Mouse (Mus musculus) midbrain, embryonic 10.5 days (tissue): ENCODE results near the gene Polr2a. TPM values are rescaled to one million over a fixed set of nuclear protein-coding genes. Genes with fewer than 3 reads are reported as not detected.

Experiments used
- DNase-seq: peaks from one replicate; pipeline ENCODE4 v3.0.0-alpha.2; 2017; ENCODE audit warnings: low spot score
- H3K27ac ChIP-seq: fragments of 300-500 bp; sonication (generic); replicated peaks from 2 replicates; pipeline ENCODE4 v1.5.1; 2016; ENCODE audit warnings: mild to moderate bottlenecking
- H3K27me3 ChIP-seq: fragments of 300-500 bp; sonication (generic); 2 replicates; pipeline ENCODE4 v1.6.1; 2016; ENCODE audit warnings: low read depth, mild to moderate bottlenecking; ENCODE audit not compliant: poor library complexity, severe bottlenecking
- H3K36me3 ChIP-seq: fragments of 300-500 bp; sonication (generic); 2 replicates; pipeline ENCODE4 v1.6.1; 2016; ENCODE audit warnings: mild to moderate bottlenecking, moderate library complexity
- H3K4me1 ChIP-seq: fragments of 300-500 bp; sonication (generic); 2 replicates; pipeline ENCODE4 v1.6.1; 2016
- H3K4me3 ChIP-seq: fragments of 300-500 bp; sonication (generic); 2 replicates; pipeline ENCODE4 v1.5.1; 2016; ENCODE audit warnings: mild to moderate bottlenecking, moderate library complexity
- H3K9me3 ChIP-seq: fragments of 300-500 bp; sonication (generic); replicated peaks from 2 replicates; pipeline ENCODE4 v1.6.1; 2016; ENCODE audit warnings: mild to moderate bottlenecking
- WGBS: fragments of 180-500 bp; shearing (Covaris S2); methylation state at CpG from one replicate; pipeline ENCODE4 v1.1.7; 2016; 5-methylcytosine and 5-hydroxymethylcytosine counted together
- polyA plus RNA-seq: library from polyadenylated mRNA; unstranded; fragments of >200 nt; fragmentation: Nextera tagmentation; extraction: Ambion mirVana; gene quantifications from 2 replicates; pipeline ENCODE4 v1.2.1, GENCODE M21; 2016

Polr2a gene
- polyA plus RNA-seq, 1 experiment from 2014 or later: 25.6 TPM

GRCm38 (mm10) chr11:69720852-69721251, 37.6 kb downstream of the Polr2a start:
- peaks cover 9% of the 10 kb centered on the region for H3K4me1 ChIP-seq
- WGBS: 87% methylated on average over 6 of the region's 6 CpGs
- no peak for DNase-seq
- no peaks in the 10 kb centered on the region for H3K36me3 ChIP-seq
- no peak overlapping the region for H3K4me3 ChIP-seq
- H3K9me3 ChIP-seq: no peaks in the 10 kb centered on the region
- no peaks in the 10 kb centered on the region for H3K27me3 ChIP-seq
- no peak overlapping the region for H3K27ac ChIP-seq

- no peaks in the 10 kb centered on the region for H3K36me3 ChIP-seq
- WGBS: 70% methylated on average over 6 of the region's 6 CpGs
- no peaks in the 10 kb centered on the region for H3K9me3 ChIP-seq
- peaks cover 18% of the 10 kb centered on the region for H3K4me1 ChIP-seq
- DNase-seq: no peak
- no peak overlapping the region for H3K27ac ChIP-seq
- H3K4me3 ChIP-seq: no peak overlapping the region
- H3K27me3 ChIP-seq: no peaks in the 10 kb centered on the region
Observed at GRCm38 (mm10) chr11:69719423-69719822, 39.0 kb downstream of the Polr2a start.

GRCm38 (mm10) chr11:69718661-69719060, 39.8 kb downstream of the Polr2a start:
- H3K27ac ChIP-seq: no peak overlapping the region; the same call in 1 of the 2 replicates
- WGBS: 47% methylated on average over 15 of the region's 15 CpGs
- H3K4me1 ChIP-seq: peaks cover 19% of the 10 kb centered on the region
- H3K4me3 ChIP-seq: no peak overlapping the region
- H3K27me3 ChIP-seq: no peaks in the 10 kb centered on the region
- H3K9me3 ChIP-seq: no peaks in the 10 kb centered on the region
- H3K36me3 ChIP-seq: no peaks in the 10 kb centered on the region
- peak; percentile 32 for DNase-seq

GRCm38 (mm10) chr11:69716953-69717352, 41.5 kb downstream of the Polr2a start:
- H3K9me3 ChIP-seq: no peaks in the 10 kb centered on the region
- no peak for DNase-seq
- no peak overlapping the region for H3K27ac ChIP-seq
- H3K36me3 ChIP-seq: no peaks in the 10 kb centered on the region
- H3K4me1 ChIP-seq: peaks cover 19% of the 10 kb centered on the region
- 64% methylated on average over 4 of the region's 4 CpGs for WGBS
- H3K27me3 ChIP-seq: no peaks in the 10 kb centered on the region
- H3K4me3 ChIP-seq: no peak overlapping the region

- H3K27ac ChIP-seq: no peak overlapping the region
- H3K4me1 ChIP-seq: peaks cover 19% of the 10 kb centered on the region
- no peaks in the 10 kb centered on the region for H3K9me3 ChIP-seq
- 39% methylated on average over 5 of the region's 5 CpGs for WGBS
- no peaks in the 10 kb centered on the region for H3K36me3 ChIP-seq
- H3K4me3 ChIP-seq: no peak overlapping the region
- no peak for DNase-seq
- H3K27me3 ChIP-seq: no peaks in the 10 kb centered on the region
Observed at GRCm38 (mm10) chr11:69715929-69716328, 42.5 kb downstream of the Polr2a start.

- DNase-seq: no peak
- Histone ChIP-seq H3K27ac (no peak overlapping the region), H3K4me1 (peaks cover 19% of the 10 kb centered on the region), H3K9me3 (no peaks in the 10 kb centered on the region), H3K36me3 (no peaks in the 10 kb centered on the region), H3K4me3 (no peak overlapping the region), H3K27me3 (no peaks in the 10 kb centered on the region)
- 58% methylated on average over 9 of the region's 9 CpGs for WGBS
Observed at GRCm38 (mm10) chr11:69715482-69715881, 43.0 kb downstream of the Polr2a start.

- H3K4me1 ChIP-seq: peaks cover 23% of the 10 kb centered on the region
- no peak for DNase-seq
- H3K27me3 ChIP-seq: no peaks in the 10 kb centered on the region
- H3K9me3 ChIP-seq: no peaks in the 10 kb centered on the region
- 75% methylated on average over 18 of the region's 18 CpGs for WGBS
- no peak overlapping the region for H3K27ac ChIP-seq
- H3K4me3 ChIP-seq: 0 out of 2 replicates have a peak overlapping the region, but pooled peaks have one; percentile 3
- no peaks in the 10 kb centered on the region for H3K36me3 ChIP-seq
Observed at GRCm38 (mm10) chr11:69714636-69715329, 43.7 kb downstream of the Polr2a start.

GRCm38 (mm10) chr11:69712954-69713672, 45.3 kb downstream of the Polr2a start:
- no peaks in the 10 kb centered on the region for H3K9me3 ChIP-seq
- peaks cover 23% of the 10 kb centered on the region for H3K4me1 ChIP-seq
- H3K27ac ChIP-seq: no peak overlapping the region
- DNase-seq: no peak
- H3K27me3 ChIP-seq: no peaks in the 10 kb centered on the region
- WGBS: 84% methylated on average over 20 of the region's 20 CpGs
- no peak overlapping the region for H3K4me3 ChIP-seq
- H3K36me3 ChIP-seq: no peaks in the 10 kb centered on the region

GRCm38 (mm10) chr11:69711082-69711481, 47.4 kb downstream of the Polr2a start:
- no peak overlapping the region for H3K4me3 ChIP-seq
- DNase-seq: no peak
- H3K27me3 ChIP-seq: no peaks in the 10 kb centered on the region
- H3K9me3 ChIP-seq: no peaks in the 10 kb centered on the region
- WGBS: 80% methylated on average over 2 of the region's 2 CpGs
- H3K27ac ChIP-seq: no peak overlapping the region
- peaks cover 21% of the 10 kb centered on the region for H3K4me1 ChIP-seq
- H3K36me3 ChIP-seq: no peaks in the 10 kb centered on the region

GRCm38 (mm10) chr11:69710470-69710869, 48.0 kb downstream of the Polr2a start:
- Histone ChIP-seq H3K4me1 (peaks cover 15% of the 10 kb centered on the region), H3K4me3 (no peak overlapping the region), H3K27ac (no peak overlapping the region), H3K9me3 (no peaks in the 10 kb centered on the region), H3K27me3 (no peaks in the 10 kb centered on the region), H3K36me3 (no peaks in the 10 kb centered on the region)
- DNase-seq: no peak
- whole genome bisulfite sequencing: 80% methylated on average over 3 of the region's 3 CpGs

GRCm38 (mm10) chr11:69709554-69710446, 48.6 kb downstream of the Polr2a start:
- Histone ChIP-seq H3K36me3 (no peaks in the 10 kb centered on the region), H3K4me1 (peaks cover 14% of the 10 kb centered on the region), H3K4me3 (no peak overlapping the region), H3K27ac (0 out of 2 replicates have a peak overlapping the region, but pooled peaks have one; percentile 38), H3K9me3 (no peaks in the 10 kb centered on the region), H3K27me3 (no peaks in the 10 kb centered on the region)
- WGBS: 54% methylated on average over 11 of the region's 11 CpGs
- no peak for DNase-seq

GRCm38 (mm10) chr11:69708614-69709265, 49.7 kb downstream of the Polr2a start:
- Histone ChIP-seq H3K27me3 (no peaks in the 10 kb centered on the region), H3K9me3 (no peaks in the 10 kb centered on the region), H3K36me3 (no peaks in the 10 kb centered on the region), H3K4me1 (peaks cover 9% of the 10 kb centered on the region), H3K27ac (no peak overlapping the region), H3K4me3 (no peak overlapping the region)
- no peak for DNase-seq
- WGBS: 80% methylated on average over 3 of the region's 3 CpGs
